Mouse (Mus musculus) stomach, postnatal 0 days (tissue): ENCODE measurements at regions not wholly inside any gene's neighbourhood (a gene's known extent, or its start where the extent isn't known, plus 50 kb on each side); places are given as distances from the start of the nearest gene placed in this dataset.

ENCODE experiments used
- ATAC-seq: fragments of 200-750 bp; cut with Nextera tagmentation; 2 replicates; pipeline ENCODE4 v1.8.0; 2017; ENCODE audit not compliant: low FRiP score, low TSS enrichment
- DNase-seq: peaks from one replicate; pipeline ENCODE4 v3.0.0-alpha.2; 2016; ENCODE audit warnings: low spot score
- H3K27ac ChIP-seq: fragments of 300-500 bp; sonication (generic); replicated peaks from 2 replicates; pipeline ENCODE4 v1.5.1; 2014; ENCODE audit warnings: mild to moderate bottlenecking, control low read depth
- H3K27me3 ChIP-seq: fragments of 300-500 bp; sonication (generic); 2 replicates; pipeline ENCODE4 v1.6.1; 2014; ENCODE audit warnings: low read length; ENCODE audit not compliant: control insufficient read depth, insufficient read depth
- H3K36me3 ChIP-seq: fragments of 300-500 bp; sonication (generic); 2 replicates; pipeline ENCODE4 v1.6.1; 2014; ENCODE audit warnings: low read length, mixed read lengths; ENCODE audit not compliant: control insufficient read depth, insufficient read depth
- H3K4me1 ChIP-seq: fragments of 300-500 bp; sonication (generic); replicated peaks from 2 replicates; pipeline ENCODE4 v1.6.1; 2014; ENCODE audit warnings: antibody characterized with exemption; ENCODE audit not compliant: control insufficient read depth, insufficient read depth
- H3K4me2 ChIP-seq: fragments of 300-500 bp; sonication (generic); replicated peaks from 2 replicates; pipeline ENCODE4 v1.6.1; 2014; ENCODE audit warnings: low read depth, mild to moderate bottlenecking, control low read depth, moderate library complexity
- H3K4me3 ChIP-seq: fragments of 300-500 bp; sonication (generic); 2 replicates; pipeline ENCODE4 v1.5.1; 2014; ENCODE audit warnings: low read depth, low read length, control low read depth
- H3K9ac ChIP-seq: fragments of 300-500 bp; sonication (generic); 2 replicates; pipeline ENCODE4 v1.6.1; 2014; ENCODE audit warnings: mild to moderate bottlenecking, low read length, control low read depth, mixed read lengths
- H3K9me3 ChIP-seq: fragments of 300-500 bp; sonication (generic); 2 replicates; pipeline ENCODE4 v1.6.1; 2016; ENCODE audit warnings: low read length; ENCODE audit not compliant: control insufficient read depth
- CTCF ChIP-seq: IDR thresholded peaks from 2 replicates; pipeline ENCODE4 v1.5.1; 2016; ENCODE audit warnings: antibody characterized with exemption, low read depth, mild to moderate bottlenecking, moderate library complexity
- EP300 ChIP-seq: optimal IDR thresholded peaks from 2 replicates; pipeline ENCODE3; 2016; ENCODE audit warnings: antibody characterized with exemption
- WGBS: fragments of 180-500 bp; shearing (Covaris S2); extraction: QIAGEN DNeasy Blood & Tissue Kit; methylation state at CpG from one replicate; pipeline ENCODE4 v1.1.7; 2014; 5-methylcytosine and 5-hydroxymethylcytosine counted together

DNA sequence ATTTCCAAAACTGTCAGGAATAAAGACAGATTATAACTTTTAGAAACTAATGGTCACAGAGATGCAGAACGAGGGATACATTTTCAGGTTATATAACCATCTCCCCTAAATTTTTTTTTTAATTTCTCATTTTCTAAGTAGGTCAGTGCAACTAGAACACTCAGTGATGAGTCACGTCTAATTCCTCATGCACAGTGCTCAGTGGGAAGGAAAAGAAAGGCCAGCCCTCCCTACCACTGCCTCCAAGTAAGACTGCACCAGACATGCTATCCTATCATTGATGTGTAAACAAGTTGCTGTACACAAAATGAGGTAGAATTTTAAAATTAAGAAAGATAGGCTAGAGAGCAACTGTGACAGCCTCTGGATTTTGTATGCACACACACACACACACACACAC is 724.2 kb upstream of the Auts2 start:
- 71% methylated on average over 2 of the region's 2 CpGs for WGBS

DNA sequence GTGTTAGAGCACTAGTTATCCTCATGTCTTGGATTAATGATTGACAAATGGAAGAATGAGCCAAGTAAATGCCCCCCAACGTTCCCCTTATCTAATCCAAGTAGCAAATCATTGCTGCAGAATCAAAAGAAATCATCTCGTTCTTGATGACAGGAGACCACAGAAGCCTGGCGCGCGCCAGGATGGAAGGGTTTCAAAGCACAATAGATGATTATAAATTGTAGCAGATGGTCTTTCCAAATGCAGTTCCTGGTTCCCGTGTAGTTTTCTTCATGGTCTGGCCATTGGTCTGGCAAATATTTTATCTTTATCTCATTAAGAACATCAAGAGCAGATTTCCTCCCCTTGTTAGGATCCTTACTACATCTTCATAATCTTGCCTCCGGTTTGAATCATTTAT is 721.8 kb upstream of the Auts2 start:
- DNase-seq (no peak), ATAC-seq (no peak)
- Histone ChIP-seq H3K9me3 (no peaks in the 10 kb centered on the region), H3K27ac (no peak overlapping the region), H3K4me1 (no peaks in the 10 kb centered on the region), H3K4me2 (no peak overlapping the region), H3K9ac (no peak overlapping the region), H3K27me3 (no peaks in the 10 kb centered on the region), H3K4me3 (no peak overlapping the region), H3K36me3 (no peaks in the 10 kb centered on the region)
- 57% methylated on average over 7 of the region's 7 CpGs for WGBS
- no peak for TF ChIP-seq EP300
- TF ChIP-seq CTCF: no peak

More for the DNA sequence above, 724.2 kb upstream of the Auts2 start:
- Histone ChIP-seq H3K9ac (no peak overlapping the region), H3K27me3 (no peaks in the 10 kb centered on the region), H3K4me3 (no peak overlapping the region), H3K27ac (no peak overlapping the region), H3K36me3 (no peaks in the 10 kb centered on the region), H3K4me1 (no peaks in the 10 kb centered on the region), H3K4me2 (no peak overlapping the region), H3K9me3 (no peaks in the 10 kb centered on the region)
- ATAC-seq: no peak
- no peak for DNase-seq
- no peak for TF ChIP-seq CTCF
- TF ChIP-seq EP300: no peak

DNA sequence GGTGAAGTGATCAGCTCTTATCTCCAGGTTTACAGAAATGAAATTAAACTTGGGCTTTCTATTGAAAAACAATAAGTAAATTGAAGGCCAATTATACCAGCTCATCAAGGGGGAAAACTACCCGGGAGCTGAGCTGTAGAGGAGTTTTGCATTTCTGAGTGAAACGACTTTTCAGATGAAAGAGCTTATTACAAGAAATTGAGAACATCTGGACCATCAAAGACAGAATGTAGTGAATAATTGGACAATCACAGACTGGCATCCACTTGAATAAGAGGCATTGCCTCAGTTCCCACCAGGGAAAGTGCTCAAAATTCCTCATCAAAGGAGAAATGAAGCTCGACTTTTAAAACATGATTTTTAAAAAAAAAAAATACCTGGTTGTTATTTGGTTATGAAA is 675.7 kb upstream of the Auts2 start:
- ATAC-seq (no peak), DNase-seq (no peak)
- Histone ChIP-seq H3K4me1 (no peaks in the 10 kb centered on the region), H3K27me3 (no peaks in the 10 kb centered on the region), H3K4me3 (no peak overlapping the region), H3K4me2 (no peak overlapping the region), H3K9me3 (no peaks in the 10 kb centered on the region), H3K9ac (no peak overlapping the region), H3K36me3 (no peaks in the 10 kb centered on the region), H3K27ac (no peak overlapping the region)
- no peak for TF ChIP-seq EP300
- no peak for TF ChIP-seq CTCF
- 69% methylated on average over 3 of the region's 3 CpGs for WGBS

DNA sequence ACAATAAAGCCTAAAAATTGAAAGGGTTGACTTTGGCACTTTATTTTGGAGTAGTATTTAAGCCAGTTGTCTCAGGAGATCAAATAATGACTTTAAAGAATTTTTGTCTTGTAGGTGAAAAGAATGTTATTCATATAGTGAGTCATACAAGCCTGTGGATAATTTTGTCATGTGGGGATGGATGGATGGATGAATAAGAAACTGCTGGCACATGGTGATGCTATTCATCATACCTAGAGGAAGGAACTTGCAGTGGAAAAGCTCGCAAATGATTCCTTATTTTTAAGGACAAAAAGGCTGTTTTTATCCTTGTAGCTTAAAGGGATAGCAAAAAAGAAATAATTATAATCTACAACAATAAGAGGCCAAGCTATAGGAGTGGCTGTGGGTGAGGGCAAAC is 655.4 kb upstream of the Auts2 start:
- Histone ChIP-seq H3K27ac (no peak overlapping the region), H3K36me3 (no peaks in the 10 kb centered on the region), H3K9me3 (no peaks in the 10 kb centered on the region), H3K4me3 (no peak overlapping the region), H3K9ac (no peak overlapping the region), H3K4me2 (no peak overlapping the region), H3K4me1 (no peaks in the 10 kb centered on the region), H3K27me3 (no peaks in the 10 kb centered on the region)
- ATAC-seq (no peak), DNase-seq (no peak)
- no peak for TF ChIP-seq EP300
- TF ChIP-seq CTCF: no peak
- WGBS: 64% methylated on average over 1 of the region's 1 CpGs

DNA sequence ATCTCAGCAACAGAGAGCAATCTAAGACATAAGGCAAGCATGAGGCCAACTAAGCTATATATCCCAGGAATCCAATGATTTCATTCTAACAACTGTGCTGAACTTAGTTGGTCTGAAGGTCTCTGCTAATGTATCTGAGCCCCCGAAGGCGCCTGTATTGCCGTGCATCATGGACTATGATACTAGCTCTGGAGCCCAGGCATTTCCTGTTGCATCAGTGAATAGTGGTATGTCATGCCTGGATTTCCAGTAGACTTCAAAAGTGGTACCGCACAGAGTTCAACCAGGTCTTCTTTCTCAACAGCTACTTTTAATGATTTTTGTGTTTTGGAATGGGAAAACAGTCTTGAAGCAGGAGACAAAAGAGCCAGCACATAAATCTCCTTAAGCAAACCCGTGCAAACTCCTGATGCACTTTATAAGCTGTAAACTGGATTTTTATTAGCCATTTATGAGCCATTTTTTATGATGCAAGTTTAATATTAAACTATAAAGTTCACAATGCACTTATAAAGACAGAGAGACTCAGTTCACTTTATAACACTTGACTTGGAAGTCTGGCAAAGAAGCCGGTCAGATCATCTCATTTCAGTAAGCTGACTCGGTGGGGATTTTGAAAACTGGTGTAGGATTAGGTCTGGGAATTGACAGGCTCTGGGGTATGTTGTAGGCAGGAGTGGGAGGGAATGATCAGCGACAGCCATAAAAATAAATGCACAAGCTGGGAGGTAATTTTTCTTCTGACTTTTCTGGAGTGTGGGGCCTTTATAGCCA is 646.8 kb upstream of the Auts2 start:
- Histone ChIP-seq H3K27me3 (no peaks in the 10 kb centered on the region), H3K9me3 (no peaks in the 10 kb centered on the region), H3K4me1 (no peaks in the 10 kb centered on the region), H3K27ac (no peak overlapping the region), H3K9ac (no peak overlapping the region), H3K4me3 (no peak overlapping the region), H3K36me3 (no peaks in the 10 kb centered on the region), H3K4me2 (no peak overlapping the region)
- WGBS: 73% methylated on average over 8 of the region's 8 CpGs
- ATAC-seq: no peak
- no peak for DNase-seq
- TF ChIP-seq EP300: no peak
- TF ChIP-seq CTCF: no peak

DNA sequence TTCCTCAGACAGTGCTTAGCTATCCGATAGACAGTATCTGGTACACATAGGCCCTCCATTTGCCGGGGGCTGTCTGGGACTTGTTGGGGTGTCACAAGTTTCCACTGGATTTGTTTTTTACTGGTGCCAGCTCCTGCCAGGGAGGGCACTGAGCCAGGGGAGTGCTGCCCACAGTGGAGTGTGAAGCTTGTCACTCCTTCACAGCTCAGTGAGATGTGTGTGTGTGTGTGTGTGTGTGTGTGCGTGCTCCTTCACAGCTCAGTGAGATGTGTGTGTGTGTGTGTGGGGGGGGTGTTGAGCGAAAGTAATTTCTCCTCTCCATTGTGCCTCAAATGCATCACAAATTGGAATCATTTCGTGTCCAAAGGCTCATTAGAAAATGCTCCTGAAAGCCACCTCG is 632.5 kb upstream of the Auts2 start:
- 90% methylated on average over 6 of the region's 6 CpGs for WGBS
- Histone ChIP-seq H3K36me3 (no peaks in the 10 kb centered on the region), H3K4me1 (0 out of 2 replicates have a peak, but pooled peaks cover 2% of the 10 kb centered on the region), H3K27ac (no peak overlapping the region), H3K27me3 (no peaks in the 10 kb centered on the region), H3K9me3 (no peaks in the 10 kb centered on the region), H3K4me2 (no peak overlapping the region), H3K4me3 (no peak overlapping the region), H3K9ac (no peak overlapping the region)
- DNase-seq (no peak), ATAC-seq (no peak)
- no peak for TF ChIP-seq CTCF
- no peak for TF ChIP-seq EP300
